Mouse (Mus musculus) c-Kit-positive CD71-positive TER-119-positive erythroid progenitor cells, embryonic 14.5 days (primary cell): ENCODE measurements at regions not wholly inside any gene's neighbourhood (a gene's known extent, or its start where the extent isn't known, plus 50 kb on each side); places are given as distances from the start of the nearest gene placed in this dataset.

Experiments used
- DNase-seq: peaks from one replicate; pipeline ENCODE4 v3.0.0-alpha.2; 2013; ENCODE audit warnings: low spot score

GRCm38 (mm10) chr1:186295201-186295600, 178.1 kb upstream of the Lyplal1 start:
- DNase-seq = no peak

GRCm38 (mm10) chr1:186294635-186295034, 177.5 kb upstream of the Lyplal1 start:
- DNase-seq = no peak

- no peak for DNase-seq
Observed at GRCm38 (mm10) chr1:186289117-186289516, 172.0 kb upstream of the Lyplal1 start.

GRCm38 (mm10) chr1:186287831-186288230, 170.7 kb upstream of the Lyplal1 start:
- no peak for DNase-seq

GRCm38 (mm10) chr1:186286401-186286800, 169.3 kb upstream of the Lyplal1 start:
- no peak for DNase-seq

GRCm38 (mm10) chr1:186277981-186278634, 161.0 kb upstream of the Lyplal1 start:
- no peak for DNase-seq

GRCm38 (mm10) chr1:186271436-186271835, 154.3 kb upstream of the Lyplal1 start:
- DNase-seq = no peak

GRCm38 (mm10) chr1:186267317-186267716, 150.2 kb upstream of the Lyplal1 start:
- no peak for DNase-seq

GRCm38 (mm10) chr1:186264639-186265038, 147.5 kb upstream of the Lyplal1 start:
- DNase-seq = no peak

- no peak for DNase-seq
Observed at GRCm38 (mm10) chr1:186263955-186264354, 146.8 kb upstream of the Lyplal1 start.

- no peak for DNase-seq
Observed at GRCm38 (mm10) chr1:186263196-186263595, 146.1 kb upstream of the Lyplal1 start.

GRCm38 (mm10) chr1:186262040-186262439, 144.9 kb upstream of the Lyplal1 start:
- no peak for DNase-seq

GRCm38 (mm10) chr1:186261326-186261833, 144.3 kb upstream of the Lyplal1 start:
- no peak for DNase-seq

GRCm38 (mm10) chr1:186257611-186258010, 140.5 kb upstream of the Lyplal1 start:
- no peak for DNase-seq

GRCm38 (mm10) chr1:186255476-186256080, 138.5 kb upstream of the Lyplal1 start:
- DNase-seq = no peak

GRCm38 (mm10) chr1:186254500-186254899, 137.4 kb upstream of the Lyplal1 start:
- no peak for DNase-seq

GRCm38 (mm10) chr1:186252551-186252950, 135.4 kb upstream of the Lyplal1 start:
- DNase-seq = no peak

- no peak for DNase-seq
Observed at GRCm38 (mm10) chr1:186250316-186250715, 133.2 kb upstream of the Lyplal1 start.

- DNase-seq = no peak
Observed at GRCm38 (mm10) chr1:186249214-186249613, 132.1 kb upstream of the Lyplal1 start.

GRCm38 (mm10) chr1:186245723-186246440, 128.8 kb upstream of the Lyplal1 start:
- DNase-seq = no peak

GRCm38 (mm10) chr1:186241112-186241511, 124.0 kb upstream of the Lyplal1 start:
- DNase-seq = no peak

GRCm38 (mm10) chr1:186237556-186237955, 120.4 kb upstream of the Lyplal1 start:
- DNase-seq = no peak
